In the genomic region with DNA sequence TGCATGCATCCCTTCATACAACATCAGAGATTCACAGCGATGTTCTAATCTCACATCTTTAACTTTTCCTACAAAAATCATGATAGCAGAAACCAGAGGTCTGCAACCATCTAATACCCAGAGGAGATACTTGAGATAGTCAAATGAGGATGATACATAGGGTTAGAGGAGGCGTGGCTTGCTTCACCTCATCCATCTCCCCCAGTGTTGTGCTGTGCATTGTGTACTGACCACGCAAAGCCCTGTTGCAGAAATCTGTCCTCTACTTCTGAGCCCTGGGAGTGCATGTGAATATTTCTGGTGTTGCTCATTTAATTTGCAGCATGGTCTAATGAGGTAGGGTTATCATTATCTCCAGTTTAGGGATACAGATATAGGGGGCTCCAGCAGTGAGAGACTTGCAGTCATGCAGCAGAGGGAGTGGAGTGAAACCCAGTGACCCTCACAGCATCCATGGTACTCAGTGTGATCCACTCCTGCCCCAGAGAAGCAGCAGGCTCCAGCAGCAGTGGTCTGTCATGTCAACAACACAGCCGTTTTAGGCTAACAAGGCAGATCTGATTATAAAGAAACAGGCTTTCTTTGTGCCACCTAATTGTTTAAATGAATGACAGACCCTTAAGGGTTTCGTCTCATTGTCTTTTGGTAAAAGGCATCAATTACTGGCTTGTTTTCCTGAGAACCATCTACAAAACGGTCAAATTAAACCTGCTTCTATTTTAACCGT, we compare ENCODE assay signal across 16 mouse cellular contexts.
A peak's percentile ranks its signal among the peaks of the same experiment; 100 is the strongest.
DNase-seq lines count a peak whose midpoint lies in the region; ATAC-seq lines count a peak whose summit lies in the region.
"Had no signal": no experiment of that assay in that cellular context is flagged by ENCODE, and none has a peak within 500 bp of the region (broad histone marks: within the 10 kb centered on the region; RNA-seq: fewer than 3 reads in every experiment).

No protein-coding gene starts in this region.

- 0 out of 2 replicates have a peak overlapping the region, but pooled peaks have one; percentile 25 for H3K27ac ChIP-seq in midbrain, embryonic 13.5 days
- H3K27ac ChIP-seq in midbrain, embryonic 11.5 days (ENCODE audit: low read depth, low read length) = no peak overlapping the region
- H3K27ac ChIP-seq in embryonic facial prominence, embryonic 14.5 days (replicated peaks; ENCODE audit: low read depth, low read length) = no peak overlapping the region
- H3K27ac ChIP-seq in hindbrain, embryonic 11.5 days (ENCODE audit: low read depth, low read length) = peak overlapping the region; percentile 43; the same call in 1 of the 2 replicates
- no peak overlapping the region for H3K27ac ChIP-seq in heart, embryonic 10.5 days
- H3K27ac ChIP-seq: embryonic facial prominence, embryonic 15.5 days; heart, embryonic 13.5 days had no signal

- peak; percentile 46; the same call in 1 of the 2 replicates for ATAC-seq in midbrain, embryonic 13.5 days
- ATAC-seq in midbrain, embryonic 11.5 days (ENCODE audit: low FRiP score) = no peak
- ATAC-seq in embryonic facial prominence, embryonic 14.5 days (ENCODE audit: low read depth) = no peak; the same call in 1 of the 2 replicates
- peak; percentile 49; the same call in 1 of the 2 replicates for ATAC-seq in hindbrain, embryonic 11.5 days (ENCODE audit: low FRiP score)
- ATAC-seq: CD4-positive, CD25-positive, alpha-beta regulatory T cell, adult 4 months had no signal

- no peaks in the 10 kb centered on the region for H3K27me3 ChIP-seq in midbrain, embryonic 13.5 days
- H3K27me3 ChIP-seq in midbrain, embryonic 11.5 days (ENCODE audit: control insufficient read depth, insufficient read depth, low read length) = no peaks in the 10 kb centered on the region
- no peaks in the 10 kb centered on the region for H3K27me3 ChIP-seq in embryonic facial prominence, embryonic 14.5 days (replicated peaks; ENCODE audit: control insufficient read depth, insufficient read depth, low read length)
- no peaks in the 10 kb centered on the region for H3K27me3 ChIP-seq in hindbrain, embryonic 11.5 days (ENCODE audit: control insufficient read depth, insufficient read depth, low read length)
- H3K27me3 ChIP-seq in heart, embryonic 10.5 days (ENCODE audit: insufficient read depth, poor library complexity, severe bottlenecking) = no peaks in the 10 kb centered on the region
- H3K27me3 ChIP-seq: embryonic facial prominence, embryonic 15.5 days; heart, embryonic 13.5 days had no signal

- no peak overlapping the region for H3K4me3 ChIP-seq in midbrain, embryonic 13.5 days (replicated peaks)
- H3K4me3 ChIP-seq in midbrain, embryonic 11.5 days (ENCODE audit: low read depth, low read length) = no peak overlapping the region
- no peak overlapping the region for H3K4me3 ChIP-seq in embryonic facial prominence, embryonic 14.5 days (ENCODE audit: low read depth, low read length)
- H3K4me3 ChIP-seq in hindbrain, embryonic 11.5 days (ENCODE audit: low read depth, low read length) = no peak overlapping the region
- H3K4me3 ChIP-seq in heart, embryonic 10.5 days = no peak overlapping the region
- H3K4me3 ChIP-seq: embryonic facial prominence, embryonic 15.5 days; heart, embryonic 13.5 days had no signal

- H3K9ac ChIP-seq in midbrain, embryonic 13.5 days (replicated peaks) = no peak overlapping the region
- H3K9ac ChIP-seq in midbrain, embryonic 11.5 days (ENCODE audit: low read length) = no peak overlapping the region
- no peak overlapping the region for H3K9ac ChIP-seq in embryonic facial prominence, embryonic 14.5 days (ENCODE audit: low read depth, low read length)
- no peak overlapping the region for H3K9ac ChIP-seq in hindbrain, embryonic 11.5 days (ENCODE audit: low read depth, low read length)
- H3K9ac ChIP-seq: embryonic facial prominence, embryonic 15.5 days; heart, embryonic 13.5 days had no signal

- intact Hi-C loops in gastrocnemius, postnatal 14 days (cut with DNase I; ENCODE audit: low total_unique reads) = no loop called here

- peaks cover 37% of the 10 kb centered on the region for H3K4me1 ChIP-seq in midbrain, embryonic 13.5 days (replicated peaks)
- peaks cover 5% of the 10 kb centered on the region; the same call in 1 of the 2 replicates for H3K4me1 ChIP-seq in midbrain, embryonic 11.5 days (ENCODE audit: control insufficient read depth, insufficient read depth, low read length)
- peaks cover 7% of the 10 kb centered on the region; the same call in 1 of the 2 replicates for H3K4me1 ChIP-seq in embryonic facial prominence, embryonic 14.5 days (ENCODE audit: control insufficient read depth, insufficient read depth, low read length)
- H3K4me1 ChIP-seq in hindbrain, embryonic 11.5 days (replicated peaks; ENCODE audit: control insufficient read depth, insufficient read depth, low read length) = peaks cover 5% of the 10 kb centered on the region
- H3K4me1 ChIP-seq in heart, embryonic 10.5 days = peaks cover 13% of the 10 kb centered on the region; the same call in 1 of the 2 replicates

- WGBS in midbrain, embryonic 13.5 days = 39% methylated on average over 7 of the region's 7 CpGs
- WGBS in midbrain, embryonic 11.5 days = 46% methylated on average over 7 of the region's 7 CpGs
- 42% methylated on average over 7 of the region's 7 CpGs for WGBS in embryonic facial prominence, embryonic 14.5 days
- WGBS in hindbrain, embryonic 11.5 days = 40% methylated on average over 7 of the region's 7 CpGs
- 58% methylated on average over 7 of the region's 7 CpGs for WGBS in heart, embryonic 10.5 days

- DNase-seq in midbrain, embryonic 11.5 days (ENCODE audit: low spot score, missing footprints) = no peak
- peak; percentile 44 for DNase-seq in embryonic facial prominence, embryonic 14.5 days (ENCODE audit: low spot score)
- peak; percentile 26 for DNase-seq in hindbrain, embryonic 11.5 days (ENCODE audit: low spot score)
- DNase-seq in cerebellum, adult 9-11 months = no peak
- DNase-seq in gastrocnemius, postnatal 14 days = no peak
- no peak for DNase-seq in heart, embryonic 10.5 days (ENCODE audit: low spot score)
- DNase-seq: adrenal gland, postnatal 25 days; cerebellum, postnatal 14 days; gastrocnemius, postnatal 36 days; kidney, adult 8-10 months; layer of hippocampus, postnatal 36 days; lung, adult 2 months had no signal

- no peak overlapping the region for H3K4me2 ChIP-seq in midbrain, embryonic 13.5 days (replicated peaks)
- H3K4me2 ChIP-seq in midbrain, embryonic 11.5 days = no peak overlapping the region
- no peak overlapping the region for H3K4me2 ChIP-seq in embryonic facial prominence, embryonic 14.5 days (ENCODE audit: low read depth, low read length)
- no peak overlapping the region for H3K4me2 ChIP-seq in hindbrain, embryonic 11.5 days (replicated peaks; ENCODE audit: low read depth, low read length)
- H3K4me2 ChIP-seq: embryonic facial prominence, embryonic 15.5 days; heart, embryonic 13.5 days had no signal

- no peaks in the 10 kb centered on the region for H3K9me3 ChIP-seq in midbrain, embryonic 13.5 days
- H3K9me3 ChIP-seq in midbrain, embryonic 11.5 days (ENCODE audit: control insufficient read depth, low read length) = no peaks in the 10 kb centered on the region
- H3K9me3 ChIP-seq in embryonic facial prominence, embryonic 14.5 days (ENCODE audit: control insufficient read depth, low read length) = no peaks in the 10 kb centered on the region
- no peaks in the 10 kb centered on the region for H3K9me3 ChIP-seq in hindbrain, embryonic 11.5 days (ENCODE audit: control insufficient read depth, low read length)
- no peaks in the 10 kb centered on the region for H3K9me3 ChIP-seq in heart, embryonic 10.5 days
- H3K9me3 ChIP-seq: embryonic facial prominence, embryonic 15.5 days; heart, embryonic 13.5 days had no signal

- no peaks in the 10 kb centered on the region for H3K36me3 ChIP-seq in midbrain, embryonic 13.5 days
- H3K36me3 ChIP-seq in midbrain, embryonic 11.5 days (ENCODE audit: control insufficient read depth, insufficient read depth, low read length) = no peaks in the 10 kb centered on the region
- H3K36me3 ChIP-seq in embryonic facial prominence, embryonic 14.5 days (ENCODE audit: control insufficient read depth, insufficient read depth, low read length) = no peaks in the 10 kb centered on the region
- H3K36me3 ChIP-seq in hindbrain, embryonic 11.5 days (ENCODE audit: control insufficient read depth, insufficient read depth, low read length) = no peaks in the 10 kb centered on the region
- no peaks in the 10 kb centered on the region for H3K36me3 ChIP-seq in heart, embryonic 10.5 days
- H3K36me3 ChIP-seq: embryonic facial prominence, embryonic 15.5 days; heart, embryonic 13.5 days had no signal

Comparison
In these comparisons a context has a peak if more than half of its experiments do, and no peak if none do; other contexts are left out.
1. ATAC-seq: peak in midbrain, embryonic 13.5 days (single experiment) and hindbrain, embryonic 11.5 days (single experiment); none in midbrain, embryonic 11.5 days (single experiment) and embryonic facial prominence, embryonic 14.5 days (single experiment).
2. H3K27ac ChIP-seq: peak in midbrain, embryonic 13.5 days (single experiment) and hindbrain, embryonic 11.5 days (single experiment); none in midbrain, embryonic 11.5 days (single experiment), embryonic facial prominence, embryonic 14.5 days (single experiment) and heart, embryonic 10.5 days (single experiment).
3. DNase-seq: peak in embryonic facial prominence, embryonic 14.5 days (single experiment) and hindbrain, embryonic 11.5 days (single experiment); none in midbrain, embryonic 11.5 days (single experiment), cerebellum, adult 9-11 months (single experiment), gastrocnemius, postnatal 14 days (single experiment) and heart, embryonic 10.5 days (single experiment).